Mouse (Mus musculus) megakaryocyte-erythroid progenitor cell, adult 5 weeks (primary cell): ENCODE results near the gene Rtn4r. TPM values are rescaled to one million over a fixed set of nuclear protein-coding genes. Genes with fewer than 3 reads are reported as not detected.

ENCODE experiments used
- polyA plus RNA-seq: library from polyadenylated mRNA; stranded (reverse); fragments of >175 nt; gene quantifications from 2 replicates; pipeline ENCODE4 v1.2.3, GENCODE M21; 2012

Rtn4r gene
- 17.9 and 20.1 TPM in 2 replicates for polyA plus RNA-seq

GRCm38 (mm10) chr16:18127241-18127861 lies at the start of gene Rtn4r:
Rtn4r (plus strand) TSS chr16:18127642.

Other genes starting within 250 kb of the Rtn4r start
- 0.27 and 0.49 TPM in 2 replicates for gene Gm20518, start 236.0 kb upstream of the Rtn4r start, polyA plus RNA-seq
- 0.04 TPM in 2 replicates for gene Tssk1, start 233.4 kb upstream of the Rtn4r start, polyA plus RNA-seq
- gene Dgcr2, start 229.1 kb upstream of the Rtn4r start, polyA plus RNA-seq: 24.3 and 31.8 TPM in 2 replicates
- gene Tssk2, start 229.0 kb upstream of the Rtn4r start, polyA plus RNA-seq: not detected in 2 replicates
- 26.1 and 32.4 TPM in 2 replicates for gene Ess2, start 216.3 kb upstream of the Rtn4r start, polyA plus RNA-seq
- gene Gsc2, start 212.6 kb upstream of the Rtn4r start, polyA plus RNA-seq: 0.26 TPM in 1 of 2 replicates, not detected in the other
- gene Slc25a1, start 199.4 kb upstream of the Rtn4r start, polyA plus RNA-seq: 147 and 202 TPM in 2 replicates
- gene Vpreb2, start 147.2 kb upstream of the Rtn4r start, polyA plus RNA-seq: 2.0 and 3.5 TPM in 2 replicates
- 17.2 and 21.6 TPM in 2 replicates for gene Dgcr6, start 74.8 kb upstream of the Rtn4r start, polyA plus RNA-seq
- gene Prodh, start 37.4 kb upstream of the Rtn4r start, polyA plus RNA-seq: 32.2 and 38.4 TPM in 2 replicates
- not detected in 2 replicates for gene Ccdc188, start 90.2 kb downstream of the Rtn4r start, polyA plus RNA-seq
- 98.1 and 106 TPM in 2 replicates for gene Zdhhc8, start 107.5 kb downstream of the Rtn4r start, polyA plus RNA-seq
- gene Trmt2a, start 121.0 kb downstream of the Rtn4r start, polyA plus RNA-seq: 75.2 and 82.3 TPM in 2 replicates
- gene Ranbp1, start 121.1 kb downstream of the Rtn4r start, polyA plus RNA-seq: 993 and 1,045 TPM in 2 replicates
- not detected in 2 replicates for gene Gm49776, start 130.7 kb downstream of the Rtn4r start, polyA plus RNA-seq
- gene Dgcr8, start 161.6 kb downstream of the Rtn4r start, polyA plus RNA-seq: 5.6 and 7.1 TPM in 2 replicates
- gene Tango2, start 220.5 kb downstream of the Rtn4r start, polyA plus RNA-seq: 13.4 and 21.9 TPM in 2 replicates
- 9.6 and 15.0 TPM in 2 replicates for gene Arvcf, start 220.5 kb downstream of the Rtn4r start, polyA plus RNA-seq